Mouse (Mus musculus) lung, adult 2 months (tissue): Measurements from ENCODE around the gene Dffa.

Source experiments
- CTCF ChIP-seq: fragments of 200-500 bp; IDR thresholded peaks from 2 replicates; pipeline ENCODE4 v1.5.1; 2011; ENCODE audit warnings: mild to moderate bottlenecking, low read length, control low read depth; ENCODE audit not compliant: insufficient read depth
- POLR2A ChIP-seq: fragments of 200-500 bp; IDR thresholded peaks from 2 replicates; pipeline ENCODE4 v1.6.1; 2011; ENCODE audit warnings: low read depth, mild to moderate bottlenecking, control low read depth, low read length, borderline replicate concordance; ENCODE audit errors: extremely low read depth

DNA sequence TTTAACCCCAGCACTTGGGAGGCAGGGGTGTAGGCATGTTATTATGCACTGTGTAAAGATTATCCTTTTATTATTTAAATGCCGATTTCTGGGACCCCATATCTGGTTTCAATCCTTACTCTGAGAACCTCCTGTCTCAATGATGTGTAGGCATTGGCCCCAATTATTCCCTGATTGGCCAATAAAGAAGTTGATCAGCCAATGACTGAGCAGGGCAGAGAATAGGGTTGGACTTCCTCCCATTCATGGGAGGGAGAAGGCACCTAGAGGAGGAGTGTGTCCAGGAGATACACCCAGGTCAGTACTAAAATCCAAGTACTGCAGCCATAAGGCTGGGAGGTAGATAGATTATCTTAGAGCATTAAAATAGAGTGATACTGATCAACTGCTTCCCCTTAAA is 59.2 kb downstream of the Dffa start:
- no peak for TF ChIP-seq CTCF
- TF ChIP-seq POLR2A = no peak
